Mouse (Mus musculus) thymus, adult 2 months (tissue): ENCODE results near the gene Ldb3.

Experiments
- CTCF ChIP-seq: fragments of 200-500 bp; IDR thresholded peaks from 2 replicates; pipeline ENCODE4 v1.5.1; 2012; ENCODE audit warnings: mild to moderate bottlenecking, control low read depth, low read length, moderate library complexity, borderline replicate concordance; ENCODE audit not compliant: control insufficient read depth, poor library complexity, insufficient read depth; ENCODE audit errors: extremely low read depth
- POLR2A ChIP-seq: fragments of 200-500 bp; IDR thresholded peaks from 2 replicates; pipeline ENCODE4 v1.6.1; 2012; ENCODE audit warnings: mild to moderate bottlenecking, low read length, control low read depth, moderate library complexity; ENCODE audit not compliant: control insufficient read depth, poor library complexity, insufficient read depth; ENCODE audit errors: extremely low read depth

- TF ChIP-seq POLR2A = no peak
- TF ChIP-seq CTCF = no peak
These were observed 98.6 kb downstream of the Ldb3 start for GRCm38 (mm10) chr14:34489928-34490327.
